Mouse (Mus musculus): ENCODE measurements around the gene Tac4. TPM values are rescaled to one million over a fixed set of nuclear protein-coding genes. Genes with fewer than 3 reads are reported as not detected.

The Tac4 gene
- polyA plus RNA-seq, 1 experiment from 2014 or later: not detected

DNA sequence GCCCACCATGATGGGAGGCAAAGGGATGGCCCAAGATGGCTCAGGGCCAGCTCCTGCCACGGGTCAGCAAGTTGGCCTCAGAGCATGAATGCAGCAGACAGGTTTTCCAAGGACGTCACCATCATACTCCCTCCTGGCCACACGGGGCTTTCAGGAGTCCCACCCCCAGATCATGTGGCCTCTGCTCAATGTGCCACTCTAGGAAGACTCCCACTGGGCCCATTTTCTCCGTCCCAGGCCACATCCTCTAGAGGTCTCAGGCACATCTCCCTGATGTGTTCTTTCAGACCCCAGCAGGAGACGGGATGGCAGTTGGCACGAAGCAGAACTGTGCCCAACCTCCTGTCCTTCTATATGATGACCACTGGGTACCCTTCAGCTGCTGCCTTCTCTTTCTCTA, 18.7 kb upstream of the Tac4 start:
- H3K27me3 ChIP-seq: no peaks in the 10 kb centered on the region; the same call in none of the 2 replicates
- WGBS: 66% methylated on average over 6 of the region's 6 CpGs

DNA sequence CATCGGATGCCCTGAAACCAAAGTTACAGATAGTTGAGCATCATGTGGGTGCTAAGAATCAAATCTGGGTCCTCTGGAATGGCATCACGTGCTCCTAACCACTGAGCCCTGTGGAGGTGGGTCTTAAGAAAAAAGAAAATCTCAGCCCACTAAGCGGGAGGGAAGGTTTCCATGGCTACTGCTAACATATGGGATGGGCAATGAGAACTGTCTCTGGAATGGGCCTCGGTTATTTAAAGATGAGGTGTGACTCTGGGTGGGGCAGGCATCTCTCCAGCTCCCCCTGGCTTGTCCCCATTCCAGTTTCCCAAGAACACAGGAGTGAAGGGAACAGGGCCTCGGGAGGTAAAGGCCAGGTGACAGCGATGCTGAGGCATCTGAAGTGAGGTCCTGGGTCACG, 15.9 kb upstream of the Tac4 start:
- Histone ChIP-seq H3K9me3 (replicated peaks) (0 out of 2 replicates have a peak, but pooled peaks cover 5% of the 10 kb centered on the region), H3K27ac (no peak overlapping the region), H3K4me2 (no peak overlapping the region), H3K36me3 (ENCODE audit: poor library complexity, severe bottlenecking) (no peaks in the 10 kb centered on the region), H3K9ac (no peak overlapping the region), H3K27me3 (peaks cover 6% of the 10 kb centered on the region; the same call in 1 of the 2 replicates), H3K4me3 (no peak overlapping the region), H3K4me1 (peaks cover 6% of the 10 kb centered on the region; the same call in 1 of the 2 replicates)
- WGBS: 77% methylated on average over 7 of the region's 7 CpGs
- no peak for ATAC-seq

More for the DNA sequence above, 18.7 kb upstream of the Tac4 start:
- H3K9ac ChIP-seq: no peak overlapping the region
- no peak overlapping the region for H3K4me3 ChIP-seq
- 0 out of 2 replicates have a peak, but pooled peaks cover under 1% of the 10 kb centered on the region for H3K9me3 ChIP-seq (replicated peaks)
- no peak for ATAC-seq
- no peaks in the 10 kb centered on the region for H3K36me3 ChIP-seq (ENCODE audit: poor library complexity, severe bottlenecking)
- H3K4me2 ChIP-seq: no peak overlapping the region
- no peak overlapping the region for H3K27ac ChIP-seq
- peaks cover 6% of the 10 kb centered on the region; the same call in 1 of the 2 replicates for H3K4me1 ChIP-seq

GRCm38 (mm10) chr11:95247065-95247464, 14.3 kb upstream of the Tac4 start:
- Histone ChIP-seq H3K4me1 (peaks cover 6% of the 10 kb centered on the region; the same call in 1 of the 2 replicates), H3K36me3 (ENCODE audit: poor library complexity, severe bottlenecking) (no peaks in the 10 kb centered on the region), H3K9ac (peak overlapping the region; percentile 40), H3K27ac (no peak overlapping the region), H3K9me3 (replicated peaks) (0 out of 2 replicates have a peak, but pooled peaks cover 5% of the 10 kb centered on the region), H3K4me2 (no peak overlapping the region), H3K27me3 (peaks cover 8% of the 10 kb centered on the region; the same call in 1 of the 2 replicates), H3K4me3 (no peak overlapping the region)
- no peak for ATAC-seq
- WGBS: 22% methylated on average over 14 of the region's 14 CpGs

DNA sequence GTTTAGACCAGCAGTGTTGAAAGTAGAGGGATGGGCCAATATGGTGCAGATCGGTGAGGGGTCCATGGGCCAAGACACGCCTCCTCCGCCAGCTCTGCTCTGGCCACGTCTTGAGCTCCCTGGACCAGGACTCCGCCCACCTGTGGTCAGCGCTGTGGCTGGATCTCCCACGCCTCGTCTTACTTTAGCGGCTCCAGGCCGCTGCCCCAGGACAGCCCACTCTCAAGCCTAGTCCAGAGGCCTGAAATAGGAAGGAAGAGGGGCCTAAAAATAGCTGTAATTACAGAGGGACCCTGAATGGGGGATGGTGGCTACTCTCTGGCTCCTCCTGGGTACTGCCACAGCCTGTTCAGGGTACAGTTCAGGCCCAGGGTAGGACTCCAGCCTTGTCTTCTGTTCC, 11.2 kb upstream of the Tac4 start:
- Histone ChIP-seq H3K9ac (no peak overlapping the region), H3K4me2 (no peak overlapping the region), H3K27ac (no peak overlapping the region), H3K27me3 (peaks cover 8% of the 10 kb centered on the region; the same call in 1 of the 2 replicates), H3K36me3 (ENCODE audit: poor library complexity, severe bottlenecking) (no peaks in the 10 kb centered on the region), H3K9me3 (replicated peaks) (0 out of 2 replicates have a peak, but pooled peaks cover 5% of the 10 kb centered on the region), H3K4me3 (no peak overlapping the region), H3K4me1 (peaks cover 6% of the 10 kb centered on the region; the same call in 1 of the 2 replicates)
- no peak for ATAC-seq
- WGBS: 48% methylated on average over 10 of the region's 10 CpGs

GRCm38 (mm10) chr11:95251295-95251694, 10.0 kb upstream of the Tac4 start:
- H3K4me3 ChIP-seq: no peak overlapping the region
- no peak overlapping the region for H3K27ac ChIP-seq
- WGBS: 4% methylated on average over 11 of the region's 11 CpGs
- peaks cover 8% of the 10 kb centered on the region; the same call in 1 of the 2 replicates for H3K27me3 ChIP-seq
- ATAC-seq: peak; percentile 41; the same call in 1 of the 2 replicates
- no peak overlapping the region for H3K4me2 ChIP-seq
- H3K9me3 ChIP-seq (replicated peaks): 0 out of 2 replicates have a peak, but pooled peaks cover 5% of the 10 kb centered on the region
- H3K36me3 ChIP-seq (ENCODE audit: poor library complexity, severe bottlenecking): no peaks in the 10 kb centered on the region
- H3K9ac ChIP-seq: no peak overlapping the region
- peaks cover 6% of the 10 kb centered on the region; the same call in 1 of the 2 replicates for H3K4me1 ChIP-seq

DNA sequence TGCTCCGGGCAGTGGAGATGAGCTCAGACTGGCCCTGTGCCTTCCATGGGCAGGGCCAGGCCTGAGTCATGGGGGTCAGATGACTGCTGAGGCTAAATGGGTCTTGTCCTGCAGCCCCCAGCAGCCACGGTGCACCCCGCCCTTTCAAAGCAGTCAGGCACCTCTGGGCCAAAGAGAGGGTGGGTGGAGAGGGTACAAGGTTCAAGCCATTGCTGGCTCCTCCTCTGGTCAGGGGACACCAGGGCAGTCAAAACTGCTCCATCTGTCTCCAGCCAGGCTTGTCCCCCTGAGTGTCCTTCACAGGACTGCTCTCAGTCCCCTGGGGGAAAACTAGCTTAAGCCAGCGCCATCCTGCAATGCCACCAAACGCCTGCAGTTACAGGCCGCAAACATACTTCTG, 9.2 kb upstream of the Tac4 start:
- Histone ChIP-seq H3K36me3 (ENCODE audit: poor library complexity, severe bottlenecking) (no peaks in the 10 kb centered on the region), H3K4me1 (peaks cover 2% of the 10 kb centered on the region; the same call in 1 of the 2 replicates), H3K27ac (no peak overlapping the region), H3K9me3 (replicated peaks) (0 out of 2 replicates have a peak, but pooled peaks cover 5% of the 10 kb centered on the region), H3K9ac (no peak overlapping the region), H3K27me3 (peaks cover 13% of the 10 kb centered on the region), H3K4me3 (no peak overlapping the region), H3K4me2 (no peak overlapping the region)
- no peak for ATAC-seq
- WGBS: 77% methylated on average over 6 of the region's 6 CpGs

DNA sequence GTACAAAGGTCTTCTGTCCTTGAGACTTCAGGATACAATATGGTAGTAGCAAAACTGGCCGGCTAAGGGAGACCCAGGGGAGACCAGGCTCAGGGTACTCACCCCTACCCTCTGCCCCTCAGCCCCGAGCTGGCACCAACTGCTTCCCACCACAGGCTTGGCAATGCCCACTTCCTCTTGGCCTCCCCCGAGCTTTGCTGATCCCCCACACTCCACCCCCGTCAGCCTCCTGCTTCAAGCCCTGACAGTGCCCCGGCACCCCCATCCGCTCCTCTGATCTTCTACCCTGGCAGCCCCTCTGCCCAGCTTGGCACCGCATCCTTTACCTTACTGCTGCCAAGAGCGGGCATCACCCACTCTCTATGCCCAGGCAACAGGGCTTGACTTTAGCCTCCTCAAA, 7.2 kb upstream of the Tac4 start:
- no peak for ATAC-seq
- 0 out of 2 replicates have a peak overlapping the region, but pooled peaks have one; percentile 0 for H3K9ac ChIP-seq
- WGBS: 78% methylated on average over 8 of the region's 8 CpGs

GRCm38 (mm10) chr11:95255747-95256146, 5.6 kb upstream of the Tac4 start:
- Histone ChIP-seq H3K4me1 (peaks cover 15% of the 10 kb centered on the region), H3K27me3 (peaks cover 12% of the 10 kb centered on the region), H3K4me2 (no peak overlapping the region), H3K9me3 (replicated peaks) (no peaks in the 10 kb centered on the region), H3K9ac (no peak overlapping the region), H3K4me3 (no peak overlapping the region), H3K27ac (no peak overlapping the region), H3K36me3 (ENCODE audit: poor library complexity, severe bottlenecking) (no peaks in the 10 kb centered on the region)
- ATAC-seq: no peak
- WGBS: 79% methylated on average over 6 of the region's 6 CpGs

More for the DNA sequence above, 7.2 kb upstream of the Tac4 start:
- Histone ChIP-seq H3K27me3 (peaks cover 20% of the 10 kb centered on the region), H3K4me3 (no peak overlapping the region), H3K36me3 (ENCODE audit: poor library complexity, severe bottlenecking) (no peaks in the 10 kb centered on the region), H3K27ac (no peak overlapping the region), H3K4me2 (no peak overlapping the region), H3K4me1 (peaks cover 10% of the 10 kb centered on the region), H3K9me3 (replicated peaks) (no peaks in the 10 kb centered on the region)

DNA sequence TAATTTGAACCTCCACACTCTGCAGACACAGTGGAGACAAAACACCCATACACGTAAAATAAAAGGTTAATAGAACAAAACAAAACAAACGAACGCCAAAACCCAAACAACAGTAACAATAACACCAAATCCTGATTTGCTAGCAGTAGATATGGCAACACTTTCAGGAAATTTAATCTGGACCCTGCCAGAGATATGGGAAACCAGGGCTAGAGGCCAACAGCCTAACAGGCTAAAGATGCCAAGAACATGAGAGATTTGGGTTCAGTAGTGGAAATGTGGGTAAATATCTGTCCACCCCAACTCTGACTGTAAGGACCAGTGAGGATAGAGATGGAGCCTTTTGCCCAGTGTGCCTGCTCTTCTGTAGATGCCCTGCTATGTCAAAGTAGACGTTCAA, 3.4 kb upstream of the Tac4 start:
- Histone ChIP-seq H3K27me3 (peaks cover 12% of the 10 kb centered on the region), H3K9ac (no peak overlapping the region), H3K4me2 (peak overlapping the region; percentile 82), H3K27ac (no peak overlapping the region), H3K9me3 (replicated peaks) (no peaks in the 10 kb centered on the region), H3K36me3 (ENCODE audit: poor library complexity, severe bottlenecking) (no peaks in the 10 kb centered on the region), H3K4me3 (no peak overlapping the region), H3K4me1 (peaks cover 15% of the 10 kb centered on the region)
- WGBS: 58% methylated on average over 4 of the region's 4 CpGs
- no peak for ATAC-seq

GRCm38 (mm10) chr11:95258490-95258889, 2.8 kb upstream of the Tac4 start:
- peak overlapping the region; percentile 48 for H3K4me3 ChIP-seq
- peak overlapping the region; percentile 59 for H3K9ac ChIP-seq
- under 1% methylated on average over 26 of the region's 26 CpGs for WGBS
- H3K9me3 ChIP-seq (replicated peaks): no peaks in the 10 kb centered on the region
- H3K27ac ChIP-seq: no peak overlapping the region
- peaks cover 15% of the 10 kb centered on the region for H3K4me1 ChIP-seq
- H3K4me2 ChIP-seq: peak overlapping the region; percentile 82
- H3K36me3 ChIP-seq (ENCODE audit: poor library complexity, severe bottlenecking): no peaks in the 10 kb centered on the region
- ATAC-seq: no peak
- H3K27me3 ChIP-seq: peaks cover 12% of the 10 kb centered on the region

- H3K9me3 ChIP-seq (replicated peaks): no peaks in the 10 kb centered on the region
- WGBS: under 1% methylated on average over 73 of the region's 73 CpGs
- no peak overlapping the region for H3K27ac ChIP-seq
These were observed 2.1 kb upstream of the Tac4 start for GRCm38 (mm10) chr11:95259088-95259849.

GRCm38 (mm10) chr11:95263816-95264454, 2.6 kb downstream of the Tac4 start:
- no peak overlapping the region for H3K4me2 ChIP-seq
- H3K27me3 ChIP-seq: no peaks in the 10 kb centered on the region
- 11% methylated on average over 11 of the region's 11 CpGs for WGBS
- no peak overlapping the region for H3K4me3 ChIP-seq
- ATAC-seq: no peak
- peaks cover 18% of the 10 kb centered on the region for H3K4me1 ChIP-seq
- H3K9ac ChIP-seq: no peak overlapping the region
- 0 out of 2 replicates have a peak, but pooled peaks cover 12% of the 10 kb centered on the region for H3K36me3 ChIP-seq (ENCODE audit: poor library complexity, severe bottlenecking)
- no peaks in the 10 kb centered on the region for H3K9me3 ChIP-seq (replicated peaks)
- H3K27ac ChIP-seq: no peak overlapping the region

More at GRCm38 (mm10) chr11:95259088-95259849, 2.1 kb upstream of the Tac4 start:
- Histone ChIP-seq H3K36me3 (ENCODE audit: poor library complexity, severe bottlenecking) (no peaks in the 10 kb centered on the region), H3K9ac (peak overlapping the region; percentile 59), H3K4me3 (peak overlapping the region; percentile 48), H3K4me2 (peak overlapping the region; percentile 82), H3K4me1 (peaks cover 22% of the 10 kb centered on the region), H3K27me3 (peaks cover 12% of the 10 kb centered on the region)
- peak; percentile 76 for ATAC-seq

Data from forebrain, embryonic 13.5 days (tissue).